Mouse (Mus musculus): Measurements from ENCODE around the gene Coq8b. TPM values are rescaled to one million over a fixed set of nuclear protein-coding genes. Genes with fewer than 3 reads are reported as not detected.

Coq8b gene
- polyA plus RNA-seq, 1 experiment from 2014 or later, result 21.1 TPM

- H3K9ac ChIP-seq (ENCODE audit: low read length), result no peak overlapping the region
These were observed 72.4 kb downstream of the Coq8b start for GRCm38 (mm10) chr7:27305091-27305730.

GRCm38 (mm10) chr7:27306161-27307160, 73.6 kb downstream of the Coq8b start:
- no peak overlapping the region for H3K9ac ChIP-seq (ENCODE audit: low read length)
- 77% methylated on average over 24 of the region's 24 CpGs for WGBS
- H3K9me3 ChIP-seq (replicated peaks; ENCODE audit: control insufficient read depth, low read length), result no peaks in the 10 kb centered on the region
- H3K4me1 ChIP-seq (ENCODE audit: control insufficient read depth, insufficient read depth, low read length), result peaks cover 6% of the 10 kb centered on the region
- no peak overlapping the region for H3K4me3 ChIP-seq (ENCODE audit: low read depth, low read length)
- 0 out of 2 replicates have a peak, but pooled peaks cover 3% of the 10 kb centered on the region for H3K27me3 ChIP-seq (replicated peaks; ENCODE audit: control insufficient read depth, insufficient read depth, low read length)
- no peaks in the 10 kb centered on the region for H3K36me3 ChIP-seq (ENCODE audit: control insufficient read depth, insufficient read depth, low read length)
- DNase-seq (ENCODE audit: low spot score), result no peak
- no peak for ATAC-seq
- no peak overlapping the region for H3K4me2 ChIP-seq (ENCODE audit: low read length)
- no peak overlapping the region for H3K27ac ChIP-seq (ENCODE audit: low read depth, low read length)

More at GRCm38 (mm10) chr7:27305091-27305730, 72.4 kb downstream of the Coq8b start:
- ATAC-seq (no peak), DNase-seq (ENCODE audit: low spot score) (no peak)
- peaks cover under 1% of the 10 kb centered on the region; the same call in 1 of the 2 replicates for H3K4me1 ChIP-seq (ENCODE audit: control insufficient read depth, insufficient read depth, low read length)
- H3K27ac ChIP-seq (ENCODE audit: low read depth, low read length), result no peak overlapping the region
- no peaks in the 10 kb centered on the region for H3K9me3 ChIP-seq (replicated peaks; ENCODE audit: control insufficient read depth, low read length)
- H3K36me3 ChIP-seq (ENCODE audit: control insufficient read depth, insufficient read depth, low read length), result no peaks in the 10 kb centered on the region
- 0 out of 2 replicates have a peak, but pooled peaks cover 3% of the 10 kb centered on the region for H3K27me3 ChIP-seq (replicated peaks; ENCODE audit: control insufficient read depth, insufficient read depth, low read length)
- no peak overlapping the region for H3K4me3 ChIP-seq (ENCODE audit: low read depth, low read length)
- 88% methylated on average over 17 of the region's 17 CpGs for WGBS
- no peak overlapping the region for H3K4me2 ChIP-seq (ENCODE audit: low read length)

- no peak overlapping the region for H3K4me2 ChIP-seq (ENCODE audit: low read length)
- no peak overlapping the region for H3K9ac ChIP-seq (ENCODE audit: low read length)
- H3K36me3 ChIP-seq (ENCODE audit: control insufficient read depth, insufficient read depth, low read length), result no peaks in the 10 kb centered on the region
- H3K9me3 ChIP-seq (replicated peaks; ENCODE audit: control insufficient read depth, low read length), result no peaks in the 10 kb centered on the region
- peaks cover 6% of the 10 kb centered on the region for H3K4me1 ChIP-seq (ENCODE audit: control insufficient read depth, insufficient read depth, low read length)
- H3K4me3 ChIP-seq (ENCODE audit: low read depth, low read length), result no peak overlapping the region
- H3K27me3 ChIP-seq (replicated peaks; ENCODE audit: control insufficient read depth, insufficient read depth, low read length), result 0 out of 2 replicates have a peak, but pooled peaks cover 3% of the 10 kb centered on the region
- no peak overlapping the region for H3K27ac ChIP-seq (ENCODE audit: low read depth, low read length)
- DNase-seq (ENCODE audit: low spot score) (no peak), ATAC-seq (no peak)
- WGBS, result 67% methylated on average over 9 of the region's 9 CpGs
These were observed 74.7 kb downstream of the Coq8b start for GRCm38 (mm10) chr7:27307551-27307950.

MicroRNA genes within 50 kb of the gene (microRNA counts, 519-probe panel; counts per million panel counts)
- not detected for microRNA mmu-miR-1191

Small RNAs within 50 kb of the gene (microRNA-seq; reads per million reads assigned to microRNA genes)
- 0.79 reads per million for gene Mir1191

Other genes with a start within 250 kb of the Coq8b start
- gene Cyp2a12, start 203.9 kb upstream of the Coq8b start, polyA plus RNA-seq (2014; fragmentation: Nextera tagmentation; extraction: Ambion mirVana), result not detected in 2 replicates
- gene Cyp2f2, start 113.1 kb upstream of the Coq8b start, polyA plus RNA-seq (2014; fragmentation: Nextera tagmentation; extraction: Ambion mirVana), result not detected in 2 replicates
- 0.28 TPM in 1 of 2 replicates, not detected in the other for gene Cyp2t4, start 79.3 kb upstream of the Coq8b start, polyA plus RNA-seq (2014; fragmentation: Nextera tagmentation; extraction: Ambion mirVana)
- gene Egln2, start 66.2 kb upstream of the Coq8b start, polyA plus RNA-seq (2014; fragmentation: Nextera tagmentation; extraction: Ambion mirVana), result 42.2 and 54.2 TPM in 2 replicates
- 69.8 and 75.8 TPM in 2 replicates for gene Rab4b, start 54.1 kb upstream of the Coq8b start, polyA plus RNA-seq (2014; fragmentation: Nextera tagmentation; extraction: Ambion mirVana)
- not detected in 2 replicates for gene Gm21983, start 51.9 kb upstream of the Coq8b start, polyA plus RNA-seq (2014; fragmentation: Nextera tagmentation; extraction: Ambion mirVana)
- gene Mia, start 51.9 kb upstream of the Coq8b start, polyA plus RNA-seq (2014; fragmentation: Nextera tagmentation; extraction: Ambion mirVana), result 11.9 and 15.6 TPM in 2 replicates
- gene BC024978, start 37.2 kb upstream of the Coq8b start, polyA plus RNA-seq (2014; fragmentation: Nextera tagmentation; extraction: Ambion mirVana), result 2.8 and 3.2 TPM in 2 replicates
- gene Snrpa, start 36.8 kb upstream of the Coq8b start, polyA plus RNA-seq (2014; fragmentation: Nextera tagmentation; extraction: Ambion mirVana), result 264 and 273 TPM in 2 replicates
- gene Itpkc, start 4.4 kb upstream of the Coq8b start, polyA plus RNA-seq (2014; fragmentation: Nextera tagmentation; extraction: Ambion mirVana), result 4.4 and 6.5 TPM in 2 replicates
- gene Numbl, start 25.4 kb downstream of the Coq8b start, polyA plus RNA-seq (2014; fragmentation: Nextera tagmentation; extraction: Ambion mirVana), result 22.9 and 28.6 TPM in 2 replicates
- 8.0 and 11.0 TPM in 2 replicates for gene Ltbp4, start 104.7 kb downstream of the Coq8b start, polyA plus RNA-seq (2014; fragmentation: Nextera tagmentation; extraction: Ambion mirVana)
- gene Shkbp1, start 123.0 kb downstream of the Coq8b start, polyA plus RNA-seq (2014; fragmentation: Nextera tagmentation; extraction: Ambion mirVana), result 52.4 and 66.4 TPM in 2 replicates
- 0.38 TPM in 1 of 2 replicates, not detected in the other for gene Gm20479, start 124.4 kb downstream of the Coq8b start, polyA plus RNA-seq (2014; fragmentation: Nextera tagmentation; extraction: Ambion mirVana)
- gene Sptbn4, start 214.7 kb downstream of the Coq8b start, polyA plus RNA-seq (2014; fragmentation: Nextera tagmentation; extraction: Ambion mirVana), result 1.6 and 1.7 TPM in 2 replicates
- gene Blvrb, start 215.0 kb downstream of the Coq8b start, polyA plus RNA-seq (2014; fragmentation: Nextera tagmentation; extraction: Ambion mirVana), result 22.4 and 23.7 TPM in 2 replicates
- 12.5 and 14.2 TPM in 2 replicates for gene Sertad3, start 240.7 kb downstream of the Coq8b start, polyA plus RNA-seq (2014; fragmentation: Nextera tagmentation; extraction: Ambion mirVana)

Data from forebrain, embryonic 14.5 days (tissue).